Mouse (Mus musculus) B cell, adult 2 months (primary cell): ENCODE measurements around the gene Ddah2.
"Not testable (repeated sequence)": the region's sequence is repeated elsewhere in the genome, so short reads cannot be mapped to it uniquely, and the experiment has no call there.

ENCODE experiments used
- DNase-seq, 2 experiments: peaks; one replicate each; pipeline ENCODE4 v3.0.0; 2022

Gene Ddah2

GRCm38 (mm10) chr17:35027277-35028068 lies 31.4 kb upstream of the Ddah2 start, which contains the start of gene Sapcd1:
Gene Sapcd1, minus strand, starts transcription at chr17:35028016.
- DNase-seq, result peak; percentile 48 to 56

GRCm38 (mm10) chr17:35028315-35028714 lies 30.5 kb upstream of the Ddah2 start:
- DNase-seq, result no peak

- DNase-seq, result peak; percentile 49 to 51
Measured at GRCm38 (mm10) chr17:35029691-35030532, 28.9 kb upstream of the Ddah2 start.

GRCm38 (mm10) chr17:35031272-35031671 lies 27.6 kb upstream of the Ddah2 start:
- no peak for DNase-seq

- no peak for DNase-seq
Measured at GRCm38 (mm10) chr17:35031880-35032279, 27.0 kb upstream of the Ddah2 start.

- DNase-seq, result peak in 1 of 2 experiments; percentile 30
Measured at GRCm38 (mm10) chr17:35032323-35032870, 26.4 kb upstream of the Ddah2 start.

DNA sequence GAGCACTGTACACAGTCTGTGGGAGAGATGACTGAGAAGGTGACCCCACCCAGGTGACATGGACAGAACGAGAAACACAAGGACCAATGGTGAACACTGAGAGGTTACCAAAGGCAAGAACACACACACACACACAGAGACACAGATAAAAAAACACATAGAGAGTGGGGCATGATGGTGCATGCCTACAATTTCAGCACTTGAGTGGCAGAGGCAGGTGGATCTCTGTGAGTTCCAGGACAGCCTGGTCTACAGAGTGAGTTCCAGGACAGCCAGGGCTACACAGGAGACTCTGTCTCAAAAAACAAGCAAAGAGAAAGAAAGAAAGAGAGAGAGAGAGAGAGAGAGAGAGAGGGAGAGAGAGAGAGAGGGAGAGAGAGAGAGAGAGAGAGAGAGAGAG lies 25.1 kb upstream of the Ddah2 start:
- DNase-seq, result not testable (repeated sequence)

DNA sequence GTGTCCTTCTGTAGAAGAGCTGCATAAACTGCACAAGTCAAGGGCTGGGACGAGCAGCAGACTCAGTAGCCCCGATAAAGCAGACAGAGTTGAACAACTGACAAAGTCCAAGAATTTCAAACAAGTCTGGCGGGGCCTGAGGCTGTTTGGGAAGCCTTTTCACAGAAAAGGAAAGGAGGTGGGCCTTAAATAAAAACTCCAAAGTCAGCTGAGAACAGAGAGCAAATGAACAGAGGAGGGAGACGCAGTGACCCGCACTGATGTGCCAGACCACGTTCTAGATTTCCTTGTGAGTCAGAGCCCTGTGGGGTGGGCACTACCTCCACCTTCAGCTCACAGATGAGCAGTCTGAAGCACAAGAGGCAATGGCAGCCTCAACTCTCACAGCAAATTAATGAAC lies 23.9 kb upstream of the Ddah2 start:
- no peak for DNase-seq

DNA sequence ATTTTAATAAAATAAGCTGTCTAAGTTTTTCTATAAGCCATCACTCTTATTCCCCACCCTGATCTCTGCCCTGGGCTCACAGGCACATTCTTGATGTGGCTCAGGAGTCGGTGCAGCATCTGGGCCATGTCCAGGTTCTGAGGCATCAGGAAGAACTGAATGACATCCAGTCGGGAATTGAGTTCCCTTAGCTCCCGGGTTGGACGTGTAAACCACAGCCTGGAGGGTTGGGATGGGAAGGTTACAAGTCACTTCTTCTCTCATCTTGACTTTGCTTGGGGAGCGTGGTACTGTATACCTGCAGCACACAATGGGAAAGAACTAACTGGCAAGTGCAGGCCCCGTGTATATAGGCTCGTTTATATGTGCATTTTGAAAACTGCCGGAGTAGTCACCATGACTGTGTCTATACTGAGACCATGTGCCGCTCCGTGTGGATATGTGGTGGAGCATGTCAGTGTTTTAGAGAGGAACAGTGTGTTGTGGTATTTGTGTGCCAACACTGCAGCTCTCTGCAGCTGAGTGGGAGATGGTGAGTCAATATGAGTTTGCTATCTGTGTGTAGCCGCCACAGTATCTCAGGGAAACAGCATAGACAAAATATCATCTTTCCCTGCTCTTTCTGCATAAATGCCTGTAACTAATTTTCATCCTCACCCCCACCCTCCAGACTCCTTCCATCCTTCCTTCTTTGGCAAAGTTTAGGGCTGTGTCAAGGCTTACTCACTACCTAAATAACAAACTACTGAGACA lies 19.5 kb upstream of the Ddah2 start:
- DNase-seq, result no peak

DNA sequence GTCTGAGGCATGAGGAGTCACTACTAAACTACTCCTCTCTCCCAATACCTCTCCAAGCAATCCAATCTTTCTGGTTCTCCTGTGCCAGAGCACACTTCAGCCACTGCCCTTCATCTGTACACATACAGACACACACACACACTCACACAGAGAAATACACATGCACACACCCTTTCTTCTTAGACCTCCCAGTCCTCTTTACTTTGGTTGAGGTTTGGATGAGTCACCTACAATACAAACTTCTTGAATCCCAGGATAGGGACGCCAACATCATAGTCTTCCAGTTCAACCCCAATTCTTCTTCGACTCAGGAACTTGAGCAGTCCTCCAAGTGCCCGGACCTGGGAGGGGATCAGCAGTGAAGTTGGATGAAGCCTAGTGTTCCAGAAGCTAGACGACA lies 15.0 kb upstream of the Ddah2 start:
- DNase-seq, result no peak

DNA sequence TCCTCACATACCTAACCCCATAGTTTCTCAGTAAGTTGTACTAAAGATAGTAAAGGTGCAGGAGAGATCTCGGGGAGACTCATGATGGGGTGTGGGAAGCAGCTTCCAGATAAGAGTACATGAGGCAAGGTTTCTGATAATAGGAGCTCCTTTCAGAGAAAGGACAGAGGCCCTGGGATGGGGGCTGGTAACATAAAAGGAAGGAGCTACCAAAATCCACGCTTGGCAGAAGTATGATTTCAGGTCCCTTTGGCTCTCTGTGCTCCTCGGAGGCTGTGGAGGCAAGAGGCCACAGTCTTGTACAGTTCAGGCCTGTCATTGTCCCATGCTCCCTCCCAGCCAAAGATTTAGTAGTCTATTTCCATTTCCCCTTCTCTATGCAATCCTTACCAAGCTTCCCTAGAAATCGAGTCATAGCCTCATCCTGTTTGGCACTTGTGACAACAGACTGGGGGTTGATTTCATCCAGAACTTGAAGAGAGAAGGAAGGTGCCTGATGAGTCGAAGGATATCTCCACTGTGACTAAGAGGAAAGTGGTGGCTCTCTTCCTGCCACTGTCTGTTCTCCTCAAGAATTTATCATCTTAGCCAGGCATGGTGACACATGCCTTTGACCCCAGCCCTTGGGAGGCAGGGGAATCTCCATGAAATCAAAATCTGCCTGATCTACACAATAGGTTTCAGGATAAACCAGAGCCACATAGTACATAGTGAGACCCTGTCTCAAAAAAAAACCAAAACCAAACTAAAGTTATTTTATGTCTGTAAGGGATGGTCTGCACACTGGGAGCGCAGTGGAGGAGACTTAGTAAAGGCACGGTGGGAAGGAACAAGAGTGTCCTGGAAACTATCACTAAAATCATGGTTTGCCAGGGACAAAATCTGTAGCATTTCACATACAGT lies 13.7 kb upstream of the Ddah2 start:
- DNase-seq, result no peak

- no peak for DNase-seq
Measured at GRCm38 (mm10) chr17:35045807-35046680, 12.8 kb upstream of the Ddah2 start.

DNA sequence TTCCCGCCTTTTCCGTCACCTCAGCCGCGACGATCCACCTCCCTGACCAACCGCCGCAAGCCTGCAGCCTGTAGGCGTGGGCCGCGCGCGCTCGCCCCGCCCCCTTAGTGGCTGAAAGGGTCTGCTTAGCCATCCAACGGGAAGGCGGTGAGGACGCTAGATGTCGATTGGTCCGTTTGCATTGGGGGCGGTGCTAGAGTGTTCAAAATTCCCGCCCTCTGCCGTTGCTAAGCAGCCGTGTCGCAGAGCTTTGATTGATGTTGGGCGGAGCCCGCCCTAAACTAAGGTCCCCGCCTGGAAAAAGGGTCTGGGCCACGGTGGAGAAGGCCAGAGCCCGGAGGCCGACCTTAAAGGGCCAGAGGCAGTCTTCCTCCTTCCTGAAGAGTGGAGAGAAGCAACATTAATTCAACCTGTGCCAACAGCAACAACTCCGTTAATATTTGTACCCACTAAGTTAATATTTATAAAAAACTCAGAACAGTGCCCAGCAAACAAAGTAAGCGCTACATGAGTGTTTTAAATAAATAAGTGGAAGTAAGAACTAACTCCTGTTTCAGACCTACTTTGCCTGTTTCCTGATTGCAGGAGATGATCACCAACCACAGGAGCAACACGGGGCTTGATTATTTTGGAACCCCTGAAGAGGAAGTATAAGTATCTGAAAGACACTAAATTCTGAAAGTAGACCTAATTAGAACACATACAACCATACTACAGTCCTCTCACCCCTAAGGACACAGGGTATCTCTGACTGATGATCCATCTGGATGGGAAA lies 12.0 kb upstream of the Ddah2 start, which contains the start of gene Msh5:
TSS of gene Msh5 (minus strand) at position 65 of the 775 bp plus-strand sequence.
- peak; percentile 96 to 97 for DNase-seq

DNA sequence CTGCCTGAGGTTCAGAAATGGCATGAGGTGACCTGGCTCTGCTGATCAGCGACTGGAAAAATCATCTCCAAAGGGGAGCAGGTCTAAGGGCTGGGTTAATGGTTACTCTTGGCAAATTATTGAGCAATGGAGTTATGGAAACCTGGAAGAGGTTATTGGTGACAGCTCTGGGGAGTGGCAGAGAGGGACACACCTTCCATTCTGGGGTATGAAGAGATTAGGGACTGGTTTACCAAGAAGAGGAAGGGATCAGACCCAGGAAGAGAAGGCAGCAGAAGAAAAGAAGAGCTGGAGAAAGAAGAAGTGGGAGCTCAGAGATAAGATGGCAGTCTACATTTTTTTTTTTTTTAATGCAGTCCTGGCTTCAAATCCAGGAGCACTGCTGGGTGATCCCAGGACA lies 11.1 kb upstream of the Ddah2 start:
- DNase-seq, result no peak

DNA sequence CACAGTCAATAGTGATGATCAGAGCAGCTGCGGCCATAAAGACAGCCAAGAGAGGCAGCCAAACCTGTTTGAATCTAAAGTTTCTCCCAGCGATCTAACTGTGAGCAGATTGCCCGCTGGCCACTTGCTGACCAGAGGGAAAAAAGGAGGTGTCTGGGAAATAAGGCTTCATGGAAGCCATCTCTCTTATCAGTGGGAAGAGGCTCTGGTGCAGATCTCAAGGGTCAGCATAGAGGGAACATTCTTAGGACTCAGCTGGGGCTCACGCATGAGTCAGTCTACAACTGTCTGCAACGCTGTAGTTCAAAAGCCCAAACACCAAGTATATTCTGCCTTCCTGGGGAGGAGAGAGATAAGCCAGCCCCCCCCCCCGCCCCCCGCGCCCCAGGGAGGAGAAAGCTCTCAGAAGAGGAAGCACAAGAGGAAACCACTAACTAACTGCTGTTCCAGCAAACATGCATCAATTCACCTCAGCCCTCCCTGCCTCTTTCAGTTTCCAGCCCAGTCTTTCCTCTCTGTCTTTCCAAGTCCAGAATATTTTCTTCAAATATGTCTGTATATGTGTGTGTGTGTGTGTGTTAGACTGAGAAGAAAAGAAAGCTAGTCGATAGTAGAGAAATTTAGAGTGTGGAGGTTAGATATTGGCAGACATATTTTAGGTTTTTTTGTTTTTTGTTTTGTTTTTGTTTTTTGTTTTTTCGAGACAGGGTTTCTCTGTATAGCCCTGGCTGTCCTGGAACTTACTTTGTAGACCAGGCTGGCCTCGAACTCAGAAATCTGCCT lies 10.5 kb upstream of the Ddah2 start:
- DNase-seq, result peak; percentile 51 to 54

DNA sequence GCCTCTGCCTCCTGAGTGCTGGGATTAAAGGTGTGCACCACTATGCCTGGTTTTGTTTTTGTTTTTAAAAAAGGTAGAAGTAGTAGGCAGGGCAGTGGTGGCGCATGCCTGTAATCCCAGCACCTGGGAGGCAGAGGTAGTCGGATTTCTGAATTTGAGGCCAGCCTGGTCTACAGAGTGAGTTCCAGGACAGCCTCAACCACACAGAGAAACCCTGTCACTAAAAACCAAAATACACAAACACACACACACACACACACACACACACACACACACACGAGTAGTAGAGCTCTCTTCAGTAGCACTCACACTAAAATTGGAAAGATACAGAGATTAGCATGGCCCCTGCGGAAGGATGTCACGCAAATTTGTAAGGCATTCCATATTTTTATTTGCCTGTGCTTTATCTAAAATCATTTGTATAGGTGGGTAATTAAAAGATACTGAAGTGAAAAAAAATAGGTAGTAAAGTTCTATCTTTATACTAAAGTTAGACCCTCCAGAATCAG lies 9.8 kb upstream of the Ddah2 start:
- DNase-seq, result no peak

DNA sequence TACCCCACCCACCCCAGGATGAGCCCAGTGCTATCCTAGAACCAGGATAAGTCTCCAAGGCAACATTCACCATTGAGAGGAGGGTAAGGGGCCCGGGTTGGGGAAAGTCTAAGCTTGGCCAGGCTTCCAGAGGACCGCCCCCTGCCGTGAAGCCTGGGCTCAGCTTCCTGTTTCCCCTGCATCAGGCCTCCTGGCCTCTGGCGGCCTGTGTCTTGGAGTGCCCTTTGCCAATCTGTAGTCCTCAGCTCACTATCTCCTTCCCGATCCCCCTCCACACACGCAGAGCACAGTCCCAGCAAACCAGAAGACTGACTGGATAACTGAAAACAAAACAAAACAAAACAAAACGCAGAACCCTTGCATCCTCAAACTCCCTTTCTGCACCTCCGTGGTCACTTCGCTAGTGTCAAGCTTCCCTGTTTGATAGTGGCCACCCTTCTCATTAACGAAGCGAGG lies 9.2 kb upstream of the Ddah2 start, which contains the start of gene Clic1:
TSS of gene Clic1 (plus strand) at position 406 of the 456 bp plus-strand sequence.
- peak; percentile 49 to 53 for DNase-seq

- DNase-seq, result peak; percentile 65 to 69
Measured at GRCm38 (mm10) chr17:35050126-35050750, 8.6 kb upstream of the Ddah2 start.
